Mouse (Mus musculus) testis, adult 2 months (tissue): ENCODE measurements at regions not wholly inside any gene's neighbourhood (a gene's known extent, or its start where the extent isn't known, plus 50 kb on each side); places are given as distances from the start of the nearest gene placed in this dataset.
"Not testable (repeated sequence)": the region's sequence is repeated elsewhere in the genome, so short reads cannot be mapped to it uniquely, and the experiment has no call there.

ENCODE experiments used
- H3K27ac ChIP-seq: fragments of 200-500 bp; 2 replicates; pipeline ENCODE4 v1.5.1; 2012; ENCODE audit warnings: low read depth, low read length; ENCODE audit not compliant: control insufficient read depth, insufficient read depth
- H3K27me3 ChIP-seq: fragments of 200-500 bp; 2 replicates; pipeline ENCODE4 v1.6.1; 2012; ENCODE audit warnings: mild to moderate bottlenecking, low read length, moderate library complexity; ENCODE audit not compliant: control insufficient read depth, insufficient read depth
- H3K36me3 ChIP-seq: fragments of 200-500 bp; 2 replicates; pipeline ENCODE4 v1.6.1; 2012; ENCODE audit warnings: mild to moderate bottlenecking, low read length; ENCODE audit not compliant: control insufficient read depth, insufficient read depth
- H3K4me1 ChIP-seq: fragments of 200-500 bp; 2 replicates; pipeline ENCODE4 v1.6.1; 2012; ENCODE audit warnings: low read length; ENCODE audit not compliant: control insufficient read depth, insufficient read depth
- H3K4me3 ChIP-seq: fragments of 200-500 bp; 2 replicates; pipeline ENCODE4 v1.5.1; 2012; ENCODE audit warnings: low read depth, mild to moderate bottlenecking, low read length, moderate library complexity, mixed read lengths; ENCODE audit not compliant: control insufficient read depth
- CTCF ChIP-seq: fragments of 200-500 bp; IDR thresholded peaks from 2 replicates; pipeline ENCODE4 v1.5.1; 2012; ENCODE audit warnings: low read depth, mild to moderate bottlenecking, inconsistent platforms, low read length, moderate library complexity; ENCODE audit not compliant: control insufficient read depth, insufficient read depth, insufficient replicate concordance
- POLR2A ChIP-seq: fragments of 200-500 bp; IDR thresholded peaks from 2 replicates; pipeline ENCODE4 v1.6.1; 2012; ENCODE audit warnings: low read depth, mild to moderate bottlenecking, inconsistent platforms, low read length, moderate library complexity; ENCODE audit not compliant: control insufficient read depth

GRCm38 (mm10) chr17:4889577-4889976, 104.6 kb upstream of the Arid1b start:
- H3K27me3 ChIP-seq: no peaks in the 10 kb centered on the region
- no peaks in the 10 kb centered on the region for H3K36me3 ChIP-seq
- H3K27ac ChIP-seq: no peak overlapping the region
- no peak overlapping the region for H3K4me3 ChIP-seq
- no peaks in the 10 kb centered on the region; the same call in 1 of the 2 replicates for H3K4me1 ChIP-seq
- TF ChIP-seq CTCF: no peak
- no peak for TF ChIP-seq POLR2A

DNA sequence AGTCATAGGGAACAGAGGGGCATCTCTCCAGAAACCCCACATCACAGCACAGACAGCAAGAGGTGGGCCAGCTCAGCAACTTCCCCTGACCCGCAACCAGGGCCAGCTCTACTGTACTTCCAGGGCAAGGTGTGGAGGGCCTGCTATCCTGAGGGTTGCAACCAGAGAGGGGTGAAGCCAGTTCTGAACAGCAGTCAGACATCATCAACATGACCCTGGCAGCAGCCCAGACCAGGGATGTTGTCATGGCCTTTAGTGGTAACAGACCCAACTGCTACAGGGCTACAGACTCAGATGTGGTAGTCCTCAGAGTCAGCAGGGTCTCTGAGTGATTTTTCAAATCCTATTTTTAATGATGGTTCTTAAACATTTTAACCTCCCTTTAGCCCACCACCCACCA, 104.0 kb upstream of the Arid1b start:
- Histone ChIP-seq H3K4me3 (no peak overlapping the region), H3K4me1 (no peaks in the 10 kb centered on the region; the same call in 1 of the 2 replicates), H3K27ac (no peak overlapping the region), H3K36me3 (no peaks in the 10 kb centered on the region), H3K27me3 (no peaks in the 10 kb centered on the region)
- TF ChIP-seq POLR2A (no peak), CTCF (no peak)

- Histone ChIP-seq H3K4me1 (no peaks in the 10 kb centered on the region; the same call in 1 of the 2 replicates), H3K27me3 (no peaks in the 10 kb centered on the region), H3K4me3 (no peak overlapping the region), H3K27ac (no peak overlapping the region), H3K36me3 (no peaks in the 10 kb centered on the region)
- TF ChIP-seq CTCF: no peak
- no peak for TF ChIP-seq POLR2A
Observed at GRCm38 (mm10) chr17:4891576-4891975, 102.6 kb upstream of the Arid1b start.

- not testable (repeated sequence) for H3K4me1 ChIP-seq, H3K27me3 ChIP-seq, H3K27ac ChIP-seq, H3K36me3 ChIP-seq, H3K4me3 ChIP-seq
Observed at GRCm38 (mm10) chr17:4894756-4895330, 99.3 kb upstream of the Arid1b start.

DNA sequence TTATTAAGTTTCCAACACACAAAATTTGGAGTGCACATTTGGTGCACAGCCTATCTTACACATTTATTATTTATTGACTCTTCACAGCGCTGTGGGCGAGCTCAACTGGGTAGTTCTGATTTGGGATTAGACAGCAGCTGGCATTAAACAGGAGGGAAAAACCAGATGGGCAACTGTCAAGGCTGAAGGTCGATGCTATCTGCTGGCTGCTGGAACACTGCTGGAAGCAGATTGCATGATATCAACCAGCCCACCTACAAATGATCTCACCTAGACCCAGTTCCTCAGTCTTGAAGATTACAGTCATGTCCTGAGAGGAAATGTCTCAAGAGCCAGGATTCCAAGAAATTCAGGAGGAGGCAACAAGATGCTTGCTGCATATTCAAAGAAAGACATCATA, 91.0 kb upstream of the Arid1b start:
- TF ChIP-seq CTCF (no peak), POLR2A (no peak)
- H3K27me3 ChIP-seq: no peaks in the 10 kb centered on the region

GRCm38 (mm10) chr17:4906504-4906903, 87.6 kb upstream of the Arid1b start:
- TF ChIP-seq CTCF (no peak), POLR2A (no peak)
- no peak overlapping the region for H3K4me3 ChIP-seq

More for the DNA sequence above, 91.0 kb upstream of the Arid1b start:
- no peaks in the 10 kb centered on the region for H3K36me3 ChIP-seq
- no peak overlapping the region for H3K4me3 ChIP-seq
- peaks cover 2% of the 10 kb centered on the region for H3K4me1 ChIP-seq
- H3K27ac ChIP-seq: no peak overlapping the region

DNA sequence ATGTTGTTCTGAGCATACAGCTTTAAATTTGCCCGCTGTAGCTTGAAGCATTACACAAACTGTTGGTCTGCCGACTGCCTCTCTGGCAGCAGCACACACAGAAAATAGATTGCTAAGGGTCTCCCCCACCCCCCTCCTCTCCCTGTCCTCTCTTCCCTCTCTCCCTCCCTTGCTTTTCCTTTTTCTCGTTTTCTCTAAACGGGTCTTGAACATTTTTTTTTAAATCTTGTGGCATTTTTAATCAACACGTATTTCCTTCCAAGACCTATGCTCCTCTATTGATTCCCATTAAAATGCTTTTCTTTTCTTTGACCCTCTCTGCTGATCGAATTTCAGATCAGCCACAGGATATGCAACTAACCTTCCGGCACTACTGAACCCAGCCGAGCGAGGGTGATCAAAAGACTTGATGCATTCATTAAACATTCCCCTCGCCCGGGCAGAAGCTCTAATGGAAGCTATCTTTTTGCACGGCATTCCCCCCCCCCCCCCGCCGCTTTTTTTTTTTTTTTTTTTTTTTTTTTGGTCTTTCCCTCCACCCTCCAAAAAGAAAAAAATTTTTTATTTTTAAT, 86.9 kb upstream of the Arid1b start:
- peak overlapping the region; percentile 67 for H3K4me3 ChIP-seq
- peak overlapping the region; percentile 85 for H3K27ac ChIP-seq
- no peaks in the 10 kb centered on the region for H3K27me3 ChIP-seq
- H3K4me1 ChIP-seq: peaks cover 2% of the 10 kb centered on the region
- no peaks in the 10 kb centered on the region for H3K36me3 ChIP-seq
- TF ChIP-seq POLR2A (no peak), CTCF (no peak)

More at GRCm38 (mm10) chr17:4906504-4906903, 87.6 kb upstream of the Arid1b start:
- H3K27ac ChIP-seq: no peak overlapping the region
- no peaks in the 10 kb centered on the region for H3K36me3 ChIP-seq
- H3K27me3 ChIP-seq: no peaks in the 10 kb centered on the region
- peaks cover 2% of the 10 kb centered on the region for H3K4me1 ChIP-seq
